Mouse (Mus musculus) CH12.LX (cell line): ENCODE results near the gene Pick1. TPM values are rescaled to one million over a fixed set of nuclear protein-coding genes. Genes with fewer than 3 reads are reported as not detected.

Source experiments
- DNase-seq: peaks from one replicate; pipeline ENCODE4 v3.0.0-alpha.2; 2013; ENCODE audit errors: extremely low read depth
- H3K27ac ChIP-seq: 2 replicates; pipeline ENCODE4 v1.5.1; 2012; ENCODE audit warnings: low read depth, mild to moderate bottlenecking, control low read depth, moderate library complexity; ENCODE audit not compliant: insufficient read depth
- H3K27me3 ChIP-seq: replicated peaks from 2 replicates; pipeline ENCODE3; 2012; ENCODE audit warnings: inconsistent platforms
- H3K36me3 ChIP-seq, 2 experiments: replicated peaks in 1 of 2; 2 replicates each; pipeline versions ENCODE3 to v1.6.1; 2012; ENCODE audit warnings: inconsistent platforms in 1 of 2, low read length in 1 of 2, mild to moderate bottlenecking in 1 of 2, mixed read lengths in 1 of 2, moderate library complexity in 1 of 2; ENCODE audit not compliant: control insufficient read depth in 1 of 2, insufficient read depth in 1 of 2
- H3K4me1 ChIP-seq, 2 experiments: 2 replicates each; pipeline ENCODE4 v1.6.1; 2012; ENCODE audit warnings: inconsistent platforms in 1 of 2, moderate library complexity in 1 of 2; ENCODE audit not compliant: insufficient read depth in 2 of 2, control insufficient read depth in 1 of 2
- H3K4me2 ChIP-seq: 2 replicates; pipeline ENCODE4 v1.6.1; 2012; ENCODE audit warnings: low read depth, mild to moderate bottlenecking, control low read depth; ENCODE audit not compliant: poor library complexity, insufficient read depth, severe bottlenecking
- H3K4me3 ChIP-seq, 3 experiments: fragments of 150-350 bp in 1 of 3; sonication (generic) in 1 of 3; replicated peaks in 1 of 3; 2 replicates each; pipeline versions ENCODE3 to v1.5.1; 2011 to 2012; ENCODE audit warnings: low read depth in 2 of 3, low read length in 2 of 3, mild to moderate bottlenecking in 2 of 3, moderate library complexity in 2 of 3, control low read depth in 1 of 3, improper control_type of control experiment in 1 of 3, inconsistent platforms in 1 of 3, mixed read lengths in 1 of 3; ENCODE audit not compliant: poor library complexity in 1 of 3
- H3K79me2 ChIP-seq: replicated peaks from 2 replicates; pipeline ENCODE4 v1.6.1; 2012; ENCODE audit warnings: mild to moderate bottlenecking, moderate library complexity; ENCODE audit not compliant: control insufficient read depth, poor library complexity, insufficient read depth, severe bottlenecking; ENCODE audit errors: extremely low read depth
- H3K9ac ChIP-seq: 2 replicates; pipeline ENCODE4 v1.6.1; 2012; ENCODE audit warnings: low read depth, mild to moderate bottlenecking, control low read depth, moderate library complexity; ENCODE audit not compliant: insufficient read depth
- H3K9me3 ChIP-seq: replicated peaks from 2 replicates; pipeline ENCODE3; 2012; ENCODE audit warnings: low read length, inconsistent platforms, mixed read lengths
- CHD2 ChIP-seq: IDR thresholded peaks from 2 replicates; pipeline ENCODE4 v1.6.1; 2011; ENCODE audit warnings: low read length, improper control_type of control experiment
- CTCF ChIP-seq, 2 experiments: IDR thresholded peaks in 1 of 2; conservative IDR thresholded peaks in 1 of 2; 2 replicates each; pipeline ENCODE4 v1.5.1; 2011 to 2012; ENCODE audit warnings: low read depth in 2 of 2, low read length in 2 of 2, improper control_type of control experiment in 1 of 2, inconsistent platforms in 1 of 2, mild to moderate bottlenecking in 1 of 2, moderate library complexity in 1 of 2
- E2F4 ChIP-seq: IDR thresholded peaks from 2 replicates; pipeline ENCODE4 v1.6.1; 2011; ENCODE audit warnings: low read depth, low read length, improper control_type of control experiment; ENCODE audit not compliant: insufficient replicate concordance
- ELF1 ChIP-seq: IDR thresholded peaks from 2 replicates; pipeline ENCODE4 v1.6.1; 2014; ENCODE audit warnings: low read depth, mild to moderate bottlenecking, inconsistent platforms, low read length, improper control_type of control experiment
- ETS1 ChIP-seq: conservative IDR thresholded peaks from 2 replicates; pipeline ENCODE4 v1.6.1; 2012; ENCODE audit warnings: low read depth, mild to moderate bottlenecking, inconsistent platforms, low read length, improper control_type of control experiment, moderate library complexity
- HCFC1 ChIP-seq: IDR thresholded peaks from 2 replicates; pipeline ENCODE4 v1.6.1; 2012; ENCODE audit warnings: low read depth, mild to moderate bottlenecking, inconsistent platforms, low read length, improper control_type of control experiment
- IRF4 ChIP-seq: IDR thresholded peaks from 2 replicates; pipeline ENCODE4 v1.6.1; 2014; ENCODE audit warnings: low read depth, mild to moderate bottlenecking, inconsistent platforms, low read length, improper control_type of control experiment
- JUND ChIP-seq: conservative IDR thresholded peaks from 2 replicates; pipeline ENCODE4 v1.6.1; 2011; ENCODE audit warnings: low read depth, low read length, improper control_type of control experiment
- KAT2A ChIP-seq: IDR thresholded peaks from 2 replicates; pipeline ENCODE4 v1.6.1; 2012; ENCODE audit warnings: low read length, improper control_type of control experiment, inconsistent platforms; ENCODE audit not compliant: insufficient replicate concordance
- MAX ChIP-seq: IDR thresholded peaks from 2 replicates; pipeline ENCODE4 v1.6.1; 2011; ENCODE audit warnings: low read length, improper control_type of control experiment
- MAZ ChIP-seq: IDR thresholded peaks from 2 replicates; pipeline ENCODE4 v1.6.1; 2012; ENCODE audit warnings: low read depth, mild to moderate bottlenecking, inconsistent platforms, low read length, improper control_type of control experiment, moderate library complexity
- MEF2A ChIP-seq: IDR thresholded peaks from 2 replicates; pipeline ENCODE4 v1.6.1; 2014; ENCODE audit warnings: low read depth, mild to moderate bottlenecking, inconsistent platforms, low read length, improper control_type of control experiment, borderline replicate concordance
- MXI1 ChIP-seq: IDR thresholded peaks from 2 replicates; pipeline ENCODE4 v1.6.1; 2011; ENCODE audit warnings: mild to moderate bottlenecking, low read depth, low read length, improper control_type of control experiment
- MYC ChIP-seq: IDR thresholded peaks from 2 replicates; pipeline ENCODE4 v1.6.1; 2011; ENCODE audit warnings: low read depth, mild to moderate bottlenecking, improper control_type of control experiment, low read length
- NELFE ChIP-seq: IDR thresholded peaks from 2 replicates; pipeline ENCODE4 v1.6.1; 2011; ENCODE audit warnings: low read depth, low read length, improper control_type of control experiment
- NRF1 ChIP-seq: IDR thresholded peaks from 2 replicates; pipeline ENCODE4 v1.6.1; 2014; ENCODE audit warnings: low read depth, mild to moderate bottlenecking, inconsistent platforms, low read length, improper control_type of control experiment, moderate library complexity
- PAX5 ChIP-seq: IDR thresholded peaks from 2 replicates; pipeline ENCODE4 v1.6.1; 2012; ENCODE audit warnings: low read length, inconsistent platforms, mixed read lengths
- POLR2A ChIP-seq: IDR thresholded peaks from 2 replicates; pipeline ENCODE4 v1.6.1; 2011; ENCODE audit warnings: low read depth, mild to moderate bottlenecking, improper control_type of control experiment, low read length
- POLR2AphosphoS2 ChIP-seq: IDR thresholded peaks from 2 replicates; pipeline ENCODE4 v1.6.1; 2011; ENCODE audit warnings: low read depth, low read length, improper control_type of control experiment
- RAD21 ChIP-seq: IDR thresholded peaks from 2 replicates; pipeline ENCODE4 v1.6.1; 2011; ENCODE audit warnings: low read depth, mild to moderate bottlenecking, low read length, improper control_type of control experiment, moderate library complexity
- RCOR1 ChIP-seq: conservative IDR thresholded peaks from 2 replicates; pipeline ENCODE4 v1.6.1; 2012; ENCODE audit warnings: low read depth, mild to moderate bottlenecking, inconsistent platforms, low read length, improper control_type of control experiment
- SIN3A ChIP-seq: IDR thresholded peaks from 2 replicates; pipeline ENCODE4 v1.6.1; 2012; ENCODE audit warnings: low read length, improper control_type of control experiment, inconsistent platforms
- SMC3 ChIP-seq: IDR thresholded peaks from 2 replicates; pipeline ENCODE4 v1.6.1; 2011; ENCODE audit warnings: low read depth, low read length, improper control_type of control experiment
- TCF12 ChIP-seq: IDR thresholded peaks from 2 replicates; pipeline ENCODE4 v1.6.1; 2014; ENCODE audit warnings: low read depth, mild to moderate bottlenecking, inconsistent platforms, low read length, improper control_type of control experiment
- USF1 ChIP-seq: IDR thresholded peaks from 2 replicates; pipeline ENCODE4 v1.6.1; 2014; ENCODE audit warnings: low read depth, mild to moderate bottlenecking, inconsistent platforms, low read length, improper control_type of control experiment
- USF2 ChIP-seq: conservative IDR thresholded peaks from 2 replicates; pipeline ENCODE4 v1.6.1; 2011; ENCODE audit warnings: low read depth, low read length, improper control_type of control experiment
- ZC3H11A ChIP-seq: IDR thresholded peaks from 2 replicates; pipeline ENCODE4 v1.6.1; 2012; ENCODE audit warnings: low read depth, mild to moderate bottlenecking, inconsistent platforms, low read length, improper control_type of control experiment
- ZNF384 ChIP-seq: IDR thresholded peaks from 2 replicates; pipeline ENCODE4 v1.6.1; 2012; ENCODE audit warnings: low read depth, low read length, improper control_type of control experiment, inconsistent platforms
- dilution Hi-C: fragments of 300-500 bp; cut with MboI; formaldehyde crosslinking; loops from 2 replicates; pipeline ENCODE4 v1.14.3; 2020; ENCODE audit warnings: low sequenced_read_pairs; ENCODE audit not compliant: extremely low pct_unique_long_range_greater_than_20kb, extremely low pct_ligation_motif_present
- in situ Hi-C: fragments of 300-500 bp; cut with MboI; formaldehyde crosslinking; loops from 3 replicates; pipeline ENCODE4 v1.14.3; 2019; ENCODE audit warnings: low sequenced_read_pairs, low pct_ligation_motif_present, low pct_unique_long_range_greater_than_20kb, mixed read lengths
- polyA plus RNA-seq: library from polyadenylated mRNA; unstranded; fragments of >175 nt; gene quantifications from 2 replicates; pipeline ENCODE4 v1.2.1, GENCODE M21; 2012; ENCODE audit warnings: low read depth; ENCODE audit not compliant: insufficient read length
- total RNA-seq, 2 experiments: library from RNA; depleted of rRNA; stranded (reverse); fragments of 300-350 nt in 1 of 2; fragments of >200 nt in 1 of 2; gene quantifications; 2 replicates each; pipeline ENCODE4 v1.2.3; 2012 to 2014

The Pick1 gene
- total and polyA plus RNA-seq, 3 experiments: 13.9 to 23.4 (median 14.9) TPM

DNA sequence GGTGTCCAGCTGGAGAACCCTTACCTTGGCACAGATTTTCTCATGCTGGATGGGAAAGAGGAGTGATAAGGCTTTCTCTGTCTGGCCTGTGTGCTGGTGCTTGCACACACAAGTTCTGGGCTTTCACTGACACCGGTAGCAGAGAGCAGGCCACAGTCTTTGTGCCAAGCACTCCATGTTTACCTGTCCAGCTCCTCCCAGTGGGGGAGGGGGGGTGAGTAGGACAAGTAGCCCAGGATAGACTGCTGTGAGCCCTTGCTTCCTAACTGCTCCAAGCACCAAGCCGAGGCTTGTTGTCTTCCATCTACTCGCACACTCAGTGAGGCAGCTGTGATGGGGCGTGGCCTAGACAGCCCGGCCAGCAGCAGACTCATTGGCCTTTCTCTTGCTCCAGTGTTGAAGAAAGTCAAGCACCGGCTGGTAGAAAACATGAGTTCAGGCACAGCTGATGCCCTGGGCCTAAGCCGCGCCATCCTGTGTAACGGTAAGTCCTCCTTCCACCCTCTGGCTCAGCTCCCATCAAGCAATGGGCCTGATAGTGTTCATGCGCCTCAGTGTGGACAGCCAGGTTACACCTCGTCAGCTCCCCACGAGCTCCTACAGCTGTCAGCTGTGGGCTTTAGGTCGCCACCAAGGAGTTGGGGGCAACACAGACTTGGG lies 13.7 kb downstream of the Pick1 start:
- dilution Hi-C loops: no loop called here
- TF ChIP-seq E2F4 (no peak), KAT2A (no peak), HCFC1 (no peak), POLR2A (no peak), USF1 (no peak), NELFE (no peak), CTCF (conservative IDR thresholded peaks at IDR 0.05 in 1 of 2, IDR thresholded peaks at IDR 0.05 in 1 of 2; ENCODE audit: low read depth in 2 of 2, low read length in 2 of 2) (no peak), USF2 (no peak), MEF2A (no peak)
- Histone ChIP-seq H3K27me3 (no peaks in the 10 kb centered on the region), H3K36me3 (peaks cover 66 to 89% of the 10 kb centered on the region in 2 experiments), H3K4me3 (no peak overlapping the region), H3K4me1 (peaks cover 2 to 22% of the 10 kb centered on the region in 2 experiments; a peak in 2 of 4 replicates), H3K9me3 (peaks cover 7% of the 10 kb centered on the region), H3K27ac (no peak overlapping the region), H3K4me2 (no peak overlapping the region), H3K9ac (no peak overlapping the region), H3K79me2 (no peaks in the 10 kb centered on the region)
- in situ Hi-C loops: loop anchor here (25.0 kb wide), 1 partner anchor 245 kb away; no protein-coding TSS in a partner anchor
- DNase-seq: no peak

DNA sequence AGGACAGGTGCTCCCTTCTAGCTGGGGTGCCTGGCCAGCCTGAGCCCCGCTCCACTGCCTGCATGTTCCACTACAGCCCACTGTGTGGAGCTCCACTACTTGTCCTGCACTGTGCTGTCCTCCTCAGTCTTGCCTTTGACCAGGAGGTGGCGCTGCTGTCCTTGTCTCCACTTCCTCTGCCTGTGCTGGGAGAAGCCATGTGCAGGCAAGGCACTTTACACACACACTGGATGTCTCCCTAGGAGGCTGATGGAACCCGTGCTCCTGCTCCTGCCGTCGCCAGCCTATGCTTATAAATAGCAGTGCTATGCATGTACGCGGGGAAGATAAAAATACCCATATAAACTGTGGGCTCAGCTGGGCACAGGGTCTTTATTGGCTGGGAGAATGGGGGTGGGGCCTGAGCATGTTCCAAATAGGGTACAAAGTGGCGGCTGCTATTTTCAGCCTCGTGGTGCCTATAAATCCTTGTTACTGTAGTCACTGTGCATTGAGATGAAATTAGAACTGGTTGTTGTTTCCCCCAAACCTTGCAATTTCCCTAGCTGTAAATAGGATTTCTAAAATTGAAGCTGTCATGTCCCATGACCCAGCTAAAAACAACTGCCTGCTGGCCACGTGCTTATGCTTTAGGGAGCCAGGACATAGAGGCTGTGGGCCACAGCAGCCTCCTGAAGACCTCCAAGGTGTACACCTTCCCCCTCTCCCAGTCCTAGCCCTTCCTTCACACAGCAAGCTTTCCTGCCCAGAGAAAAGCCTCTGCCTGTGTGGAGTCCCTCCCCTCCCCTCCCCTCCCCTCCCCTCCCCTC lies 14.5 kb downstream of the Pick1 start:
- Histone ChIP-seq H3K4me3 (peak overlapping the region in 1 of 3 experiments; percentile 8), H3K9ac (no peak overlapping the region)
- TF ChIP-seq ETS1 (no peak), ZC3H11A (peak; percentile 88), JUND (no peak), TCF12 (0 out of 2 replicates have a peak, but pooled peaks have one; percentile 28), USF2 (no peak), CHD2 (no peak), ELF1 (peak; percentile 70), ZNF384 (no peak), NRF1 (peak; percentile 53; the same call in 1 of the 2 replicates), MYC (peak; percentile 97), KAT2A (no peak), MXI1 (peak; percentile 83), IRF4 (peak; percentile 78), POLR2A (peak; percentile 40), CTCF (conservative IDR thresholded peaks at IDR 0.05 in 1 of 2, IDR thresholded peaks at IDR 0.05 in 1 of 2; ENCODE audit: low read depth in 2 of 2, low read length in 2 of 2) (peak; percentile 95 to 100), RAD21 (peak; percentile 98), NELFE (peak; percentile 83; the same call in 1 of the 2 replicates), SMC3 (peak; percentile 99), HCFC1 (no peak), MAZ (no peak), RCOR1 (no peak), POLR2AphosphoS2 (no peak), MAX (peak; percentile 82), SIN3A (0 out of 2 replicates have a peak, but pooled peaks have one; percentile 31), PAX5 (no peak)
- TF ChIP-seq, all 38 proteins: peak for 14
- Histone ChIP-seq H3K36me3 (peaks cover 67 to 89% of the 10 kb centered on the region in 2 experiments), H3K4me2 (no peak overlapping the region), H3K79me2 (no peaks in the 10 kb centered on the region), H3K27me3 (no peaks in the 10 kb centered on the region), H3K4me1 (peaks cover 2 to 22% of the 10 kb centered on the region in 2 experiments; a peak in 2 of 4 replicates), H3K27ac (no peak overlapping the region), H3K9me3 (peaks cover 7% of the 10 kb centered on the region)
- DNase-seq: peak; percentile 98
- in situ Hi-C loops: loop anchor here (25.0 kb wide), 1 partner anchor 244 kb away; no protein-coding TSS in a partner anchor
- dilution Hi-C loops: no loop called here
